Mouse (Mus musculus) cerebellum, adult 2 months (tissue): ENCODE results near the gene Wdfy3.

Experiments
- CTCF ChIP-seq: fragments of 200-500 bp; IDR thresholded peaks from 2 replicates; pipeline ENCODE4 v1.5.1; 2011; ENCODE audit warnings: low read depth, mild to moderate bottlenecking, control low read depth, low read length, moderate library complexity, borderline replicate concordance; ENCODE audit not compliant: insufficient read depth
- POLR2A ChIP-seq: fragments of 200-500 bp; IDR thresholded peaks from 2 replicates; pipeline ENCODE4 v1.6.1; 2011; ENCODE audit warnings: low read length, control low read depth, borderline replicate concordance; ENCODE audit not compliant: insufficient read depth

GRCm38 (mm10) chr5:102069767-102070413, at the start of gene Wdfy3:
- TF ChIP-seq CTCF (no peak), POLR2A (peak; percentile 74)
